Mouse (Mus musculus) C2C12 (cell line): ENCODE results near the gene Cntnap2. TPM values are rescaled to one million over a fixed set of nuclear protein-coding genes. Genes with fewer than 3 reads are reported as not detected.
"Not testable (repeated sequence)": the region's sequence is repeated elsewhere in the genome, so short reads cannot be mapped to it uniquely, and the experiment has no call there.

Source experiments
- H3K27me3 ChIP-seq: one replicate; pipeline ENCODE4 v1.6.1; 2011; ENCODE audit not compliant: control insufficient read depth, insufficient read depth, insufficient read length
- H3K36me3 ChIP-seq: one replicate; pipeline ENCODE4 v1.6.1; 2011; ENCODE audit not compliant: control insufficient read depth, insufficient read depth
- H3K4me3 ChIP-seq: one replicate; pipeline ENCODE4 v1.5.1; 2011; ENCODE audit warnings: mild to moderate bottlenecking, control low read depth; ENCODE audit not compliant: poor library complexity, insufficient read depth, severe bottlenecking
- H3K79me2 ChIP-seq: one replicate; pipeline ENCODE4 v1.6.1; 2011; ENCODE audit not compliant: control insufficient read depth, insufficient read depth
- H3K79me3 ChIP-seq: one replicate; pipeline ENCODE4 v1.6.1; 2011; ENCODE audit warnings: low read depth, control low read depth
- H3ac ChIP-seq: one replicate; pipeline ENCODE3; 2011; ENCODE audit warnings: low read depth; ENCODE audit not compliant: control insufficient read depth, insufficient read length
- CEBPB ChIP-seq: IDR thresholded peaks from one replicate; pipeline ENCODE4 v1.6.1; 2011; ENCODE audit warnings: low read depth, mild to moderate bottlenecking, control low read depth, moderate library complexity
- CTCF ChIP-seq: IDR thresholded peaks from one replicate; pipeline ENCODE4 v1.5.1; 2011; ENCODE audit not compliant: control insufficient read depth, insufficient read depth, insufficient read length
- FOSL1 ChIP-seq: IDR thresholded peaks from one replicate; pipeline ENCODE4 v1.8.0; 2011; ENCODE audit warnings: mild to moderate bottlenecking, low read length; ENCODE audit not compliant: poor library complexity, insufficient read depth, severe bottlenecking
- MAX ChIP-seq: IDR thresholded peaks from one replicate; pipeline ENCODE4 v1.6.1; 2011; ENCODE audit warnings: mild to moderate bottlenecking, control low read depth
- MYOD1 ChIP-seq: IDR thresholded peaks from one replicate; pipeline ENCODE4 v1.6.1; 2011; ENCODE audit warnings: low read depth; ENCODE audit not compliant: control insufficient read depth, insufficient read length
- MYOG ChIP-seq: IDR thresholded peaks from one replicate; pipeline ENCODE4 v1.6.1; 2011; ENCODE audit not compliant: control insufficient read depth, insufficient read length; ENCODE audit errors: extremely low read depth
- USF1 ChIP-seq: IDR thresholded peaks from one replicate; pipeline ENCODE4 v1.6.1; 2011; ENCODE audit warnings: low read depth, mild to moderate bottlenecking, control low read depth, moderate library complexity
- polyA plus RNA-seq: library from polyadenylated mRNA; unstranded; fragments of >200 nt; fragmentation: generic; extraction: Trizol; gene quantifications from one replicate; pipeline ENCODE4 v1.2.1, GENCODE M21; 2012; ENCODE audit warnings: missing spikeins

Gene Cntnap2
- polyA plus RNA-seq, 1 experiment, result 0.02 TPM

DNA sequence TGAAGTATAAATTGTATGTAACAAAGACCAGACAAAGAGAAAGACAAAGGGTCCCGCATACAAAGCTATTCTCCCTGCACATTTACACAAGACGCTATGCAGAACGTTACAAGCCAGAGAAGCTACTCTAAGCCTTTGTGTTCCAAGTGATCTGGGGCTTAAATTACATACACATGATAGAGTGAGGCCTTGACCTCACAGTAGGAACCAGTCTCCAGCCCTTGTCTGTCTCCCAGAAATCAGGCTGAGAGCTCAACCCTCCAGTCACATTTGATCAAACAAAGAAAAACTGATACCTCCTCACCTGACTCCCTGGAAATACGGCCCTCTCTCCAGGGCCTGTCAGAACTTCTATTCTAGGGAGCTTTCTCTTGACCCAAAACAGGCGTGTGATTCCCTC is 2122.2 kb downstream of the Cntnap2 start:
- not testable (repeated sequence) for H3ac ChIP-seq, H3K27me3 ChIP-seq, H3K79me2 ChIP-seq, H3K4me3 ChIP-seq, H3K36me3 ChIP-seq, H3K79me3 ChIP-seq

DNA sequence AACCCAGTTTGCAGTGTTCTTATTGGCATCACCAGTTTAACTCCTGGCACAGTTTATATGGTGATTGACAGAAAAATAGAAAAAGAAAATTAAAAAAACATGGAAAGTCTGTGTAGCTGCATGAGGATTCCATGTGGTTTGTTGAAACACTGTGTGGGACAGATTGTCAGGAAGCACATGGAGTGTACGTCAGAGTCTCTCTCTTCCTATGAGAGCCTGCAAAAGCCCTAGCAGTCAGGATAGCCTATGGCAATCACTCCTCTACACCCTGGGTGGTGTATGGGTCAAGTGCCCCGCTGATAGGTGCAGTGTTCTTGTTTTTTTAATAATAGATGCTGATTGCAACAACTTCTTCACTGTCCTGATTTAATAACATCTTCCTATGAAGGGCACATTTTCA is 2123.1 kb downstream of the Cntnap2 start:
- Histone ChIP-seq H3K79me3 (no peaks in the 10 kb centered on the region), H3ac (no peak overlapping the region), H3K4me3 (no peak overlapping the region), H3K36me3 (no peaks in the 10 kb centered on the region), H3K27me3 (no peaks in the 10 kb centered on the region), H3K79me2 (no peaks in the 10 kb centered on the region)
- no peak for TF ChIP-seq MAX
- TF ChIP-seq MYOG, result no peak
- no peak for TF ChIP-seq CTCF
- TF ChIP-seq MYOD1, result no peak
- TF ChIP-seq CEBPB, result no peak
- TF ChIP-seq FOSL1, result no peak

DNA sequence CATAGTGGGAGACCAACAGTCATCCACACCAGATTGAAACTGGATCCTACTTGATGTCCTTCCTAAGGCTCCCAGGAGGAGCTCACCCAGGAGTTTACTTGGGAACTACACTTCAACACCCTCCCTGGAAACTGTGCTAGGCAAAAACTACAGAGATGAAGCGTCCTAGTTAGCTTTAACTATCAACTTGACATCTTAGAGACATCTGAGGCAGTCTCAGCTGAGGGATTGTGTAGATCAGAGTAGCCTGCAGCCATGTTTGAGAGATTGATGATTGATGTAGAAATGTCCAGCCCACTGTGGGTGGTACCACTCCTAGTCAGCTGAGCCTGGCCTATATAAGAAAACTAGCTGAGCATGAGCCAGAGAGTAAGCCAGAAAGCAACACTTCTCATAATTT is 2123.6 kb downstream of the Cntnap2 start:
- no peaks in the 10 kb centered on the region for H3K79me2 ChIP-seq
- no peak overlapping the region for H3K4me3 ChIP-seq
- H3ac ChIP-seq, result no peak overlapping the region
- TF ChIP-seq MYOG, result no peak
- no peak for TF ChIP-seq USF1
- TF ChIP-seq FOSL1, result no peak
- TF ChIP-seq CEBPB, result no peak
- no peaks in the 10 kb centered on the region for H3K36me3 ChIP-seq
- no peaks in the 10 kb centered on the region for H3K27me3 ChIP-seq
- H3K79me3 ChIP-seq, result no peaks in the 10 kb centered on the region

DNA sequence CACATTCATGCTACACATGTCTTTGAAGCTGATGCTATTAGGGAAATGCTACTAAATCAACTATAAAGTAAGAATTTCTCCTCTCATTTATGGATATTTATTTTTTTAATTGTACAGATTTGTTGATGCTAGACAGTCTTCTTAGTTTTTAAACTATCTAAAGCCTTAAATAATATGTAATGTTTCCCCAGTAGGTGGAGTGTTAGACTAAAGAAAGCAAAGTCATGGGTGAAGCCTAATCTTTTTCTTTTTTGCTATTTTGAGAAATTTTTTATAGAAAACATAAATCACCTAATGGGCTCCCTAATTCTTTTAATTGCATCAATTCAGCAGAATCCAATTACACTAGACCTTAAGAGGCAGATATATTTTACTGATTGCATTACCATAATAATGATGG is 2124.7 kb downstream of the Cntnap2 start:
- not testable (repeated sequence) for H3K79me2 ChIP-seq, H3K4me3 ChIP-seq, H3K79me3 ChIP-seq, H3ac ChIP-seq, H3K27me3 ChIP-seq, H3K36me3 ChIP-seq

DNA sequence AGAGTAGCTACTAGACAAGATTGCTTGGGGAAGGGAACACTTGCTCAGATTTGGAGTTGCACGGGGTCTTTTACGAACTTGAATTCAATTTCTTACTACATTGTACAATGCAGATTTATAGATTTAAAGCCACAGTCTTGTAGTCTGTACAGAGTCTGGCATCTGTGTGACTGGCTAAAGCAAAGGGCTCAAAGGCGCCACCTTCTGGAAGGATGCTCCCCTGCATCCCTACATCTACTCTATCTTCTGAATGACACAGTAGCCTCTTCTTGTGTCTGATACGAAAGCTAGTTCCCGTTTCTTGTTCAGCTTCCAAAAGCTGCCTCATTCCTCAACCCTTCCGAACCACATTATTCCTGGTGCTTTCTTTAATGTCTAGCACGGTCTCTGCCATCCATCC is 2129.0 kb downstream of the Cntnap2 start:
- no peak overlapping the region for H3K4me3 ChIP-seq
- TF ChIP-seq CEBPB (no peak), MYOD1 (no peak), MYOG (no peak), MAX (no peak), FOSL1 (no peak), CTCF (no peak)
- H3ac ChIP-seq, result no peak overlapping the region
- no peaks in the 10 kb centered on the region for H3K79me3 ChIP-seq
- H3K27me3 ChIP-seq, result no peaks in the 10 kb centered on the region
- H3K36me3 ChIP-seq, result no peaks in the 10 kb centered on the region
- no peaks in the 10 kb centered on the region for H3K79me2 ChIP-seq

DNA sequence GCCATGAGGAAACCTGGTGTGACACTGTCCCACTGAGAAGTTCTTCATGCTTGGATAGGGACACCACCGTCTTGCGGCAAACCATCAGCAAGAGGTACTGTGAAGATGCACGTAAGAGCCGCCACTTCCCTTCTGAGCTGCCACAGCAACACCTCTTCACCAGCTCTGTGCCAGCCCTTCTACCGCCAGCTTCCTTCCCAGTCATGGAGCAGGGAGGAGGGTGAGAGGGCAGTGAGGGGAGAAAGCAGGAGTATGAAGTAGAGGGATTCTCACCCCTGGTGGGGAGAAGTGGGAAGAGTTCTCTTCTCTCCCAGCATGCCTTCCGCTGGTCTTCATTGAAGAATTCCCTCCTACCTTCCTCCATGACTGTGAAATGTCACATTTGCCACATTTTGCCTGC is 2129.4 kb downstream of the Cntnap2 start:
- not testable (repeated sequence) for H3K27me3 ChIP-seq, H3K79me2 ChIP-seq, H3K79me3 ChIP-seq, H3K4me3 ChIP-seq, H3K36me3 ChIP-seq, H3ac ChIP-seq

DNA sequence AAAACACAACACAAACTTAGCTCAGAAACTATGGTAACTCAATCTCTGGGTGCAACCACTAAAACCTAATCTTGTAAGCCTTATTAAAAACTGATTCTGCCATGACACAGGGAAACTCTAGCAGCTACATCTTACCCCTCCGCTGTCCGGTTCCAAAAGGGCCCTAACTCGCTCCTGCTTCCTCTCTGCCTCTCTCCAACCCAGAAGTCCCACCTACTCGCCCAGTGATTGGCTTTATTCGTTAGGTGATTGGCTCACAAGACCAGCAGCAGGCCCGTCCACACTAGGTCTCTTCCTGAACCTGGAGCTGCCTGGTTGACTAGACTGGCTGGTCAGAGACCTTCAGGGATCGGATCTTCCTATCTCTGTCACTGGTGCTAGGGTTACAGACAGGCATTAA is 2131.1 kb downstream of the Cntnap2 start:
- no peaks in the 10 kb centered on the region for H3K79me3 ChIP-seq
- no peak for TF ChIP-seq CTCF
- TF ChIP-seq MYOD1, result no peak
- H3K27me3 ChIP-seq, result no peaks in the 10 kb centered on the region
- no peak overlapping the region for H3K4me3 ChIP-seq
- no peaks in the 10 kb centered on the region for H3K36me3 ChIP-seq
- no peaks in the 10 kb centered on the region for H3K79me2 ChIP-seq
- H3ac ChIP-seq, result no peak overlapping the region
